Mouse (Mus musculus) liver, adult 2 months (tissue): ENCODE data around the gene Sertad4. TPM values are rescaled to one million over a fixed set of nuclear protein-coding genes. Genes with fewer than 3 reads are reported as not detected.

Experiments used
- DNase-seq: peaks from one replicate; pipeline ENCODE4 v3.0.0-alpha.2; 2011; ENCODE audit warnings: low read depth, low spot score; ENCODE audit errors: extremely low read depth
- H3K27ac ChIP-seq: fragments of 200-500 bp; replicated peaks from 2 replicates; pipeline ENCODE4 v1.5.1; 2012; ENCODE audit warnings: low read depth, mild to moderate bottlenecking, control low read depth, inconsistent platforms, low read length; ENCODE audit not compliant: insufficient read depth
- H3K27me3 ChIP-seq: fragments of 200-500 bp; 2 replicates; pipeline ENCODE4 v1.6.1; 2012; ENCODE audit warnings: mild to moderate bottlenecking, moderate library complexity, low read length, inconsistent platforms; ENCODE audit not compliant: control insufficient read depth, insufficient read depth
- H3K36me3 ChIP-seq: fragments of 200-500 bp; 2 replicates; pipeline ENCODE4 v1.6.1; 2012; ENCODE audit warnings: low read length, inconsistent platforms; ENCODE audit not compliant: control insufficient read depth, insufficient read depth
- H3K4me1 ChIP-seq: fragments of 200-500 bp; 2 replicates; pipeline ENCODE4 v1.6.1; 2011; ENCODE audit warnings: low read length; ENCODE audit not compliant: control insufficient read depth, insufficient read depth
- H3K4me3 ChIP-seq: fragments of 200-500 bp; 2 replicates; pipeline ENCODE4 v1.5.1; 2011; ENCODE audit warnings: low read depth, mild to moderate bottlenecking, control low read depth, low read length, moderate library complexity; ENCODE audit not compliant: insufficient read depth
- H3K79me2 ChIP-seq: fragments of 200-500 bp; 2 replicates; pipeline ENCODE4 v1.6.1; 2012; ENCODE audit warnings: inconsistent platforms, mild to moderate bottlenecking, low read length, moderate library complexity; ENCODE audit not compliant: control insufficient read depth, insufficient read depth
- H3K9ac ChIP-seq: fragments of 200-500 bp; 2 replicates; pipeline ENCODE4 v1.6.1; 2012; ENCODE audit warnings: low read depth, mild to moderate bottlenecking, control low read depth, inconsistent platforms, low read length
- CTCF ChIP-seq: fragments of 200-500 bp; IDR thresholded peaks from 2 replicates; pipeline ENCODE4 v1.5.1; 2011; ENCODE audit warnings: low read depth, low read length, control low read depth
- POLR2A ChIP-seq: fragments of 200-500 bp; IDR thresholded peaks from 2 replicates; pipeline ENCODE4 v1.6.1; 2011; ENCODE audit warnings: low read length, control low read depth; ENCODE audit not compliant: insufficient read depth; ENCODE audit errors: extremely low read depth
- WGBS: fragments of 180-500 bp; shearing (Covaris S2); methylation state at CpG from one replicate; pipeline ENCODE4 v1.1.7; 2018; 5-methylcytosine and 5-hydroxymethylcytosine counted together
- polyA plus RNA-seq: library from polyadenylated mRNA; depleted of rRNA; stranded (reverse); fragments of >200 nt; gene quantifications from 2 replicates; pipeline ENCODE4 v1.2.3, GENCODE M21; 2012; rRNA removed
- total RNA-seq: library from RNA; depleted of rRNA; stranded (reverse); fragments of >200 nt; gene quantifications from 2 replicates; pipeline ENCODE4 v1.2.3, GENCODE M21; 2014; rRNA removed

The Sertad4 gene
- total and polyA plus RNA-seq, 2 experiments: 0.06 TPM; not detected in 1

GRCm38 (mm10) chr1:192799165-192799991 lies 56.2 kb downstream of the Sertad4 start:
- Histone ChIP-seq H3K79me2 (no peaks in the 10 kb centered on the region), H3K36me3 (no peaks in the 10 kb centered on the region), H3K4me3 (no peak overlapping the region), H3K27ac (no peak overlapping the region), H3K9ac (no peak overlapping the region), H3K27me3 (no peaks in the 10 kb centered on the region), H3K4me1 (no peaks in the 10 kb centered on the region)
- 79% methylated on average over 10 of the region's 10 CpGs for WGBS
- no peak for DNase-seq
- no peak for TF ChIP-seq POLR2A
- no peak for TF ChIP-seq CTCF

DNA sequence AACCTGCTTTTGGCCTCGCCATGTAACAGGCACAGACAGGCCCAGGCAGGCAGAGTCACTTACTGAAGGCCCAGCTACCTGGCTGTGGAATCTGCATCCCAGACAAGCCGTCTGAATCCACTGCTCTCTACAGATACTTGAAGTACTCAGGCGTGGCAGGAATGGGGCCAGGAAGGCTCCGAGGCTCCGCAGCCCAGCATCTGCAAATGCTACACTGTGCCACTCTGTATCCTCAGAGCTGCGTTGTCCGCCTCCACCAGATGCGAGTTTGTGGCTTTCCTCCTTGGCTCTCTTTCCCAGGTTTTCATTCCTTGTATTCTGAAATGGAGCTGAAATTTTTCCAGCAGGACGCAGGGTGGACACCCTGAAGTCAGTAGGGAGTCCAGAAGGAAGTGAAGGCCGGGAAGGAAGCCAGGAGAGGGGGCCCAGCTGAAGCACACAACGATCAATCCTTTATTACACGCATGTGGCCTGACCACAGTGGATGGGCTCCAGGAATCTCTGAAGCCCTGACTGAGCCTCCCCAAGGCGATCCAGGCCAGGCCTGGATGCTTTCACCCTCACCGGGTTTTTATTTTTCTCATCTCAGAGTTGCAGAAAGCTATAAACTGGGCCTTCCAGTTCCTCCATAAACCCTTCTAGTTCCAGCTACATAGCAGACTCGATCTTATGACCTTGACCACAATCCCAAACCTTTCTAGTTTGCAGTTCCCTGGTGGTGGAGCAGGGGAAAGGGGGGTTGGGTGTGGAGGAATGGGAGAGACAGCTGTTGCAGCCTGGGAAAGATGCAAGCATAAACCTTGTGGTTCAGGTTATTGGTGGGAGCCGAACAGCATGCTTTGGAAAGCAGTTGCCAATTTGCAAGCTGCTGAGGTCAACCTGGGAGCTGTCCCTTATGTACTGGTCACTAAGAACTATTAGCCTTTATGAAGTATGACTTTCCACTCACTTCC lies 57.1 kb downstream of the Sertad4 start:
- 86% methylated on average over 16 of the region's 16 CpGs for WGBS
- Histone ChIP-seq H3K9ac (no peak overlapping the region), H3K4me1 (no peaks in the 10 kb centered on the region), H3K36me3 (no peaks in the 10 kb centered on the region), H3K4me3 (no peak overlapping the region), H3K27me3 (no peaks in the 10 kb centered on the region), H3K27ac (no peak overlapping the region), H3K79me2 (no peaks in the 10 kb centered on the region)
- TF ChIP-seq CTCF (no peak), POLR2A (no peak)
- no peak for DNase-seq

GRCm38 (mm10) chr1:192797011-192797274 lies 58.6 kb downstream of the Sertad4 start:
- H3K27ac ChIP-seq: no peak overlapping the region
- no peaks in the 10 kb centered on the region for H3K79me2 ChIP-seq
- H3K4me1 ChIP-seq: no peaks in the 10 kb centered on the region
- WGBS: 74% methylated on average over 3 of the region's 3 CpGs
- H3K9ac ChIP-seq: no peak overlapping the region
- no peaks in the 10 kb centered on the region for H3K27me3 ChIP-seq
- H3K4me3 ChIP-seq: no peak overlapping the region
- no peaks in the 10 kb centered on the region for H3K36me3 ChIP-seq
- DNase-seq: no peak
- TF ChIP-seq POLR2A: no peak
- TF ChIP-seq CTCF: no peak

- H3K9ac ChIP-seq: no peak overlapping the region
- no peaks in the 10 kb centered on the region for H3K79me2 ChIP-seq
- no peaks in the 10 kb centered on the region for H3K36me3 ChIP-seq
- WGBS: 51% methylated on average over 12 of the region's 21 CpGs
- H3K27me3 ChIP-seq: no peaks in the 10 kb centered on the region
- H3K27ac ChIP-seq: no peak overlapping the region
- no peak for TF ChIP-seq POLR2A
- TF ChIP-seq CTCF: no peak
- no peak overlapping the region for H3K4me3 ChIP-seq
- DNase-seq: no peak
- H3K4me1 ChIP-seq: no peaks in the 10 kb centered on the region
These were observed 59.1 kb downstream of the Sertad4 start for GRCm38 (mm10) chr1:192796201-192797010.

DNA sequence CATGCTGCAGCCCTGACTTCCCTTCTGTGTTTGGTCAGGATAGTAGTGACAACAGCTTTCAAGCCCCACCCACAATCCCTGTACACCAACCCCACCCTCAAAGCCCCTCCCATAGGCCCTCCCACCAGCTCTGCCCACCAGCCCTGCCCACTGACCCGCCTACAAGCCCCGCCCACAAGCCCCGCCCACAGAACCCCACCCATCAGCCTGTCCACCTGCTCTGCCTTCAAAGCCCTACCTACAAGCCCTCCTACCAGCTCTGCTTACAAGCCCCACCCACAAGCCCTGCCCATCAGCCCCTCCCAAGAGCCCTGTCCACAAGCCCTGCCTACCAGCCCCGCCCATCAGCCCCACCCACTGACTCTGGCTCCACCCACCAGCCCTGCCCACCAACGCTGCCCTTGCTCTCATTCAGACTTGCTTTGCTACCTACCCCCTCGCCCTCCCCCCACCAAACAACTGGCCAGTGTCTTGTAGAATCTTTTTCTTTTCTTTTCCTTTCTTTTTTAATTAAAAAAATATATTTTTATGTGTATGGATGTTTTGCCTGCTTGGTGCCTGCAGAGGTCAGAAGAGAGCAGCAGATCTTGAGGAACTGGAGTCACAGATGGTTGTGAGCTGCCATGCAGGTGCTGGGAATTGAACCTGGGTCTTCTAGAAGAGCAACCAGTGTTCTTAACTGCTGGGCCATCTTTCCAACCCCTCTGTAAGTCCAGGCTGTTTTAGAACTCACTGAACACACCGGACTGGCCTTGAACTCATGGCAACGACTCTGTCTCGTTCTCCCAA lies 60.4 kb downstream of the Sertad4 start:
- Histone ChIP-seq H3K4me1 (no peaks in the 10 kb centered on the region), H3K9ac (no peak overlapping the region), H3K27me3 (no peaks in the 10 kb centered on the region), H3K4me3 (no peak overlapping the region), H3K79me2 (no peaks in the 10 kb centered on the region), H3K36me3 (no peaks in the 10 kb centered on the region), H3K27ac (no peak overlapping the region)
- WGBS: 65% methylated on average over 9 of the region's 9 CpGs
- no peak for DNase-seq
- TF ChIP-seq CTCF (no peak), POLR2A (no peak)

Other genes with a start within 250 kb of the Sertad4 start
- gene Hhat, start 84.5 kb downstream of the Sertad4 start, total RNA-seq: 1.9 and 2.1 TPM in 2 replicates
- 2.0 and 2.1 TPM in 2 replicates for gene Hhat, start 84.5 kb downstream of the Sertad4 start, polyA plus RNA-seq
- gene Syt14, start 180.0 kb upstream of the Sertad4 start, total RNA-seq: under 0.01 and 0.20 TPM in 2 replicates
- gene Syt14, start 180.0 kb upstream of the Sertad4 start, polyA plus RNA-seq: not detected in 2 replicates